Mouse (Mus musculus): Measurements from ENCODE around the gene Stoml1.

The Stoml1 gene

DNA sequence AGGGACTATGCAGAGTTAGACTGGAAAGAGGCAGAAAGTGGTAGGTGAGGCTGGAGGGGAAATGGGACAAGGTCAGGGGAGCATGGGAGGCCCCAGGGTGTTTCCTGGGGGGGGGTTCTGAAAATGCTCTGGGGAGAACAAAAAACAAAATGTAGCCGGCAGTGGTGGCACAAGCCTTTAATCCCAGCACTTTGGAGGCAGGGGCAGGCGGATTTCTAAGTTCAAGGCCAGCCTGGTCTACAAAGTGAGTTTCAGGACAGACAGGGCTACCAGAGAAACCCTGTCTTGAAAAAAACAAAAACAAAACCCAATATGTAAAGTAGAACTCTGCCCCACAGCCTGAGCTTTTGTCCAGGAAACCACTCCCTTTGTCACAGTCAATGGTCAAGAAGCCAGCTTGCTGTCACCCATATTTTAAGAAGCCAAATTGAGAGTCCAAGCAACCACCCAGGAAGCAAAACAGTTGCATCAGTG lies 19.1 kb downstream of the Stoml1 start:
- no peak for DNase-seq (ENCODE audit: low spot score)

DNA sequence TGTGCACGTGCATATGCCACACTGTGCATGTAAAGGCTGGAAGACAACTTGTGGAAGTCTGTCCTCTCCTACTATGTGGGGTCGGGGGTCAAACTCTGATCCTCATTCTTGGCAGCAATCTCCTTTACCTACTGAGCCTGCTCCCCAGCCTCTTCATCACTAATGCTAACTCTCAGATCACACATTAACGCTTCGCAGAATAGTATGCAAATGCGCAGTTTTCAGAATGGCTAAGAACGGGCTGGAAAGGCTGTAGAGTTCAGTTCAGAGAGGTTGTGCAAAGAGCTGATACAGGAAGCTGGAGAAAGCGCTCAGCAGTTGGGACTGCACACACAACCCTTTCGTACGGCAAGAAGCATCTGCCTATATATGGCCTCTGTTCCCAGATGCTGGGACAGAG lies 19.9 kb downstream of the Stoml1 start:
- DNase-seq (ENCODE audit: low spot score): no peak

DNA sequence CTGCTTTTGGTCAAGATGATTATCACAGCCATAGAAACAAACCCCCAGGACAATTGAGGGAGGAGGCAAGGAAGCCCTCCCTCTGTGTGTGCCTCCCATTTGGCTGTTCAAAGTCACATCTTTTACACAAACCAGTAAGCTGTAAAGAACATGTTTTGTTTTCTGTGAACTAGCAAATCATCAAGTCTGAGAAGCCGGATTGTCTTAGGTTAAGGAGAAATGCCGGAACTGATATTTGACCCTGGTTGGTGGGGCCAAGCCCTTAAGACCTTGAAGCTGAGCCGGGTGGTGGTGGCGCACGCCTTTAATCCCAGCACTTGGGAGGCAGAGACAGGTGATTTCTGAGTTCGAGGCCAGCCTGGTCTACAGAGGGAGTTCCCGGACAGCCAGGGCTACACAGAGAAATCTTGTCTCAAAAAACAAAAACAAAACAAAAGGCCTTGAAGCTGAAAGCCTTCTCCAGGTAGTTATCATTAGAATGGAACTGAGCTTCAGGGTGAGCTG lies 21.2 kb downstream of the Stoml1 start:
- DNase-seq (ENCODE audit: low spot score): no peak

DNA sequence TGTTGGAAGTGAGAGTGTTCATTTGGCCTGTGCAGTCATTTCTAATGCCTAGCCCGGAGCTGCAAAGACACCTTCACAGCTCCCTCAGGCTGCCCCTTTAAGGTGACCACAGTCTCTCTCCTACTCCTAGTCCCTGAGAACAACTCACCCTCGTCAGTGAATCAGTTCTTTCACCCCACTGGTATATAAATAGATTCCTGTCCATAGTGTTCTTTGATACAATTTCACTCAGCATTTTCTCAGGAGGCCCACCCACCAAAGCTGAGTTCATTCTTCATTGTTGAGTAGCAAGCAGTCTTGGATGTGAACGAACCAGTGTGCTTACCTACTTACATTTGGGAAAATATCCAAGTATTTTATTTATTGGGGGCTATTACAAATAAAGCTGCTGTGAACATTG lies 21.7 kb downstream of the Stoml1 start:
- DNase-seq (ENCODE audit: low spot score): no peak

DNA sequence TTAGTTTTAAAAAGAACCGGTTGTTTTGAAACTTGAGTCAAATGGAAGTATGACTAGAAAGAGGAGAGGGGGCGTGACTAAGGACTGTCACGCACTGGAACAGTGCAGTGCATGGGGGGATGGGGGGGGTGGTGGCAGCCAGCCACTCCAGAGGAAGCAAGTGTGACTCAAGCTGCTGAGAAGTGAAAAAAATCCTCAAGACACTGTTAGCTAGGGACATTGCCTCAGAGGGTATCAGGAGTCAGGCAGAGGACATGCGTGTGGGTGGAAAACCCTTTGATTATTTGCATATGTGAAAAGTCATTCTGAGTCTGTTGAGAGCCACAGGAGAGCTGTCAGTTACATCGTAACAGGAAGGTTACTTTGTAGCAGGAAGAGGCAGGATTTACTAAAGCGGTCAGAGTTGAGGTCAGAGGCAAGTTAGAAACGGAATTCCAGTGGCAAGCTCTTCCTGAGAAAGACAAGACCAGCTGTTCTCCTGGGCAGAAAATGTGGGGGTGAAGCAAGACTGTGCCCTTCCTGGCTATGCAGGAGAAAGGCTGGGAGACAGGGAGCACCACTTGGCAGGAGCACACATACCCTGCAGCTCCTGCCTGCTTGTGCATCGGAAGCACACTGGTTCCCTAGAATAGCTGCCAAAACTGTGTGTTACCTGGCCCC lies 22.3 kb downstream of the Stoml1 start:
- DNase-seq (ENCODE audit: low spot score): peak; percentile 64

DNA sequence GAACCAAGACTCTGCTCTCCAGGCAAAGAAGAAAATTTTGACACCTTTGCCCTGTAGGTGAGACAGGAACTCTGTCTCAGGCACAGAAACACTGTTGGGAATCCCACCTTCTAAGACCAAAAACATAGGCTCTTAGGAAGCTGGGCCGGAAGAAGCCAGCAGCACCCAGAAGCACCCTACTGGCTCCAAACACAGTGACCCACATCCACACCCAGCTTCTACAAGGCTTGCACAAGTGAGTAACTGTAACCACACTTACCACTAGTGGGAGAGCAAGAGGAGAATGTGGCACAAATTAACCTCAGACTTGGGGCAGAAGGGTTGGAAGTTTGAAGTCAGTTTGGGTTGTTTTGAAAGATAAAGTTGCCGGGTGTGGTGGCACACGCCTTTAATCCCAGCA lies 22.8 kb downstream of the Stoml1 start:
- no peak for DNase-seq (ENCODE audit: low spot score)

DNA sequence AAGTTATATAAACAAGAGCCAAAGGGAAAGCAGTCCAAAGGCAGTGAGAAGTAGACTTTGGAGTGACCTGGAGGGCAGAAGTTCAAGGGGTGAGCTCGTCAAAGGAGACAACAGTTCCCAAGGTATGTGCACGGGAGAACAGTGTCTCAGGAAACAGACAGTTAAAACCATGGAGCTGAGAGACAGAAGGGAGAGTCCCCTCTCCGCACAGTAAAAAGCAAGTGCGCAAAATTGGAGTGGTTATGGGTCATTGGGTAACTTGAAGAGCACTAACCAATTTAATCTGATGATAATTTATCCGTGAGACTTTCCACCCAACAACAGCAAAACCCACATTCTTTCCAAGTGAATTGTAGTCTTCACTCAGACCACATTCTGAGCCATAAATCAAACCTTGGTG lies 23.4 kb downstream of the Stoml1 start:
- DNase-seq (ENCODE audit: low spot score): no peak

DNA sequence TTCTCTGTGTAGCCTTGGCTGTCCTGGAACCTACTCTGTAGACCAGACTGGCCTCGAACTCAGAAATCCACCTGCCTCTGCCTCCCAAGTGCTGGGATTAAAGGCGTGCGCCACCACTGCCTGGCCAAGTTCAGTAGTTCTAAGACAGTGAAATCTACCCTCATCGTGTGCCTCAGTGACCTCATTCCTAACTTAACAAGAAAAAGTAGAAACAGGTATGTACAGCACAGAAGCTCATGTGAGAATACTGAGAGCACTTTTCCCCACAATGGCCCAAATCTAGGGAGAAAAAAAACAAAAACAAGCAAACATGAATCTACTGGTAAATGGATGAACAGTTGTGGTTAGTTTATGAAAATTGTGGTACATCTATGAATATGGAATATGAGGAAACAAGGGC lies 25.3 kb downstream of the Stoml1 start:
- no peak for DNase-seq (ENCODE audit: low spot score)

DNA sequence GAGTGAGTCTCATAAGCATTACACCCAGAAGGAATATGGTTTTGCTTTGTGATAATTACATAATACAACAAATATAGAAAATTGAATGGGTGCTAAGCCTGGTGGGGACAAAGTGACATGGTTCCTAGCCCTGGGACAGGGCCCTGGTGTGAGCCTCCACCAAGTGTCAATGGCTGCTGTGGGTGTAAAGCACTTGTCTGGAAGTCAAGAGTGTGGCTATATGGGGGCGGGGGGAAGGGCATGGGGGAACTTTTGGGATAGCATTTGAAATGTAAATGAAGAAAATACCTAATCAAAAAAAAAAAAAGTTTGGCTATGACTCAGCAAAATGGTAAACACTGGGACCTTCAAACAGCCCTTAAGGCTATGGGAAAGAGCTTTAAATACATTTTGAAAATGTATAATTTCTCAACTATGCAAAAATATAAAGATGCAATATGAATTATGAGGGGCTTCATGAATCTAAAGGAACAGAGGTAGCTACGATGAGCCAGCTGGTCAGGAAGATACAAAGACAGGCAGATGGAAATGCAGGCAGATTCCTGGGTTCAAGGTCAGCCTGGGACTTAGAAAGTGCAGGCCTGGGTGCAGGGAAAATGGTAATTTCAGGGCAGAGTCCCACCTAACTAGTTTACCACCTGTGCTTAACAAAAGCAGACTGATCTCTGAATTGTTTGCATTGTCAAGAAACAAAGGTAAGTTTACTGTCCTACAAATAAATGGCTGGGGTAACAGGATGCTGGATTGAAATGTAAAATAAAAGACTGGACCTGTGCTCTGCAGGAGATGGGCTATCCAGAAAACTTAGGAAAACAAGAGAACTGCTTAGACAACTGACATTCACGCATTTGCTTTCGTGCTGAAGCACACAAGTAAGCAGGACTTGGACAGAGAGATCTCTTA lies 26.1 kb downstream of the Stoml1 start:
- no peak for DNase-seq (ENCODE audit: low spot score)

DNA sequence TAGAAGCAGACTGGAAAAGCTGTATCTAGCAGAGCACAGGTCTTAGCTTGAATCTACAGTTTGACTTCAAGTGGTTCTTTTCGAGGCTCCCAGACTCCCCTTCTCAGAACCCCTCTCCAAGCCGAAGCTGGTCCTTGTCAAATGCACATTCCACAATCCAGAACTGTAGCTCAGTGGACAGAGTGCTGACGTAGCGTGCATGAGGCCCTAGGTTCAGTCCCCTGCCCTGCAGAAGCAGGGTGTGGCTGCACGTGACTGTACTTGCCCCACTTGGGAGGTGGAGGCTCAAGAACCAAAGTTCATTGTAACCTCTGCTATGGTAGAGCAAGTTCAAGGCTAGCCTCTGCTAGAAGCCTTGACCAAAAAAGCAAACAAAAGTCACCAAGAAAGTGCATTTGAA lies 26.8 kb downstream of the Stoml1 start:
- no peak for DNase-seq (ENCODE audit: low spot score)

DNA sequence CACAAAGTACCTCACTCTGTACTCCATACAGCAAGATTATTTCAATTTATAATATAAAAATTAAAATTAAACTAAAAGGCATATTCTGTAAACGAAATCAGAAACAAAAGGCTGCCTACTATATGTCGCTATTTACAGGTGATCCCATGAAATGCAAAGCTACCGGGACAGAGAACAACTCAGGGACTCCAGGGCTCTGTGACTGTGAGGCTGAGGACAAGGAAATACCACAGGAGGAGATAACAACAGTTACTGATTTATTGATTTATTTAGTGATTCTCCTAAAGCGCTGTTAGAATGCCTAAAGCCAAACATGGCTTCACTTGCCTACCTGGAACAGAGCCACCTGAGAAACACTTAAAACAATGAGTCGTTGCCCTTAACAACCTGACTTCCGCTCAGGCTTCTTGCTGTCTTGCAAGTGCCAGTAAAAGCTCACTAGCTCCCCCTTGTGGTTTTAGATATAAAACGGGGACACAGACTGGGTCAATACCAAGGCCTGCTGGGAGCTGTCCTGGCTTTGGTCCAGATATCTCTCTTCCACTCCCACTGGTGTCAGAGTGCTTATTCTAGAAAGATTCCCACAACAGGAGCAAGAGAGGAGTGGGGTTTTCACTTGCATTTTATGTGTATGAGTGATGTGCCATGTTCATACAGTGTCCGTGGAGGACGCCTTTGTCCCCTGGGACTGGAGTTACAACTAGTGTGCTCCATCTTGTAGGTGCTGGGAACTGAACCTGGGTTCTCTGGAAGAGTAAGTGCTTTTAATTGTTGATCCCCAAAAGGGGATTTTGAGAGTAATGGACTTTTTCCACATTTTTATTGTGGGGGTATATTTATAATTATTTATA lies 27.5 kb downstream of the Stoml1 start:
- peak; percentile 72 for DNase-seq (ENCODE audit: low spot score)

DNA sequence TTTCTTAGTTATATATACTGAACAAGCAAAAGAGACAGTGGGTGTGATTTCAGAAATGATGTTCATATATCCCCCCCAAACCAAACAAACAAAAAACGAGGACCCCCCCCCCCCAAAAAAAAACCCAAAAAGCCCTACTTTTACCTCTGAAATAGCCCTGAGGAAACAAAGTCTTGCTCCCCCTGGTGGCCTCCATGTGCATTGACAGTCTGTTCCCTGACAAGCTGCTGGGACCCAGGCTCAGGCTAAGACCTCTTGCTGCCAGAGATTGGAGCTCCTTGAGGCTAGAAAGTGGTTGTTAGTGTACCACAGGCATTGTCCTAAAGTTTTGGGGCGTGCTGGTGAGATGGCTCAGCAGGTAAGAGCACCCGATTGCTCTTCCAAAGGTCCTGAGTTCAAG lies 28.6 kb downstream of the Stoml1 start:
- DNase-seq (ENCODE audit: low spot score): no peak

DNA sequence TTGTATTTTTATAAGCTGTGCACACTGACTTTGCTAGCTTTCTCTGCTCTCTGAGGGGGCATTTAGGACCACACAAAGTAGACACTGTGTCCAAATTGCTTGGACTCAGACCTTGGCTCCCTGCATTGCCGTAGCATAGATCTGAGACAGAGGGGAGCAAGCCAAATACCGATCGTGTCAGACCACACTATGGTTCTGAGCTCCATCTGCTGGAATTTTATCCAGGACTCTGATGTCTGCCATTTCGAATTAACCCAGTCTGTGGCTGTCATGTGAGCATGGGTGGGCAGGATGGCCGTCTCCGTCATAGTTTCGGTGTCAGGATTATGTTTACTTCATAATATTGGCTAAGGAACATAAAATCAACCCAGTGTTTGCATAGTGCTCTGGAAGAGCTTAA lies 30.5 kb downstream of the Stoml1 start:
- DNase-seq (ENCODE audit: low spot score): no peak

DNA sequence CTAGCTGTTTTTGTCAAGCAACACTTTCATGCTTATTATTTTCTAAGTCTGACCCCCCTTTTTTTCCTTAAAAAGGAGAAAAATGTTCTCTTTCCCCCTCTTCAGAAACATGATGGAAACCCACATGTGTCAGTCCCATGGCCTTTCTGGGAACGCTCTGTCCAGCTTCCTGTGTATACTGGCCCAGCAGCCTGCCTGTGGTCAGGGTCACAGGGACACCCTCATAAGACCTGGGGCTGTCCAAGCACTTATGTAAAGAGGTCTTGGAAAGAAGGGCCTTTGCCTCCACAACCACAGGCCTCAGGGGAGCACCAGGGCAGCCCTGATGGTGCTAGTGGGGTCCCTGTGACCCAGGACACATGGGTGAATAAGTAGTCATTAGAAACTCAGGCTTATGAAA lies 36.1 kb downstream of the Stoml1 start:
- no peak for DNase-seq (ENCODE audit: low spot score)

DNA sequence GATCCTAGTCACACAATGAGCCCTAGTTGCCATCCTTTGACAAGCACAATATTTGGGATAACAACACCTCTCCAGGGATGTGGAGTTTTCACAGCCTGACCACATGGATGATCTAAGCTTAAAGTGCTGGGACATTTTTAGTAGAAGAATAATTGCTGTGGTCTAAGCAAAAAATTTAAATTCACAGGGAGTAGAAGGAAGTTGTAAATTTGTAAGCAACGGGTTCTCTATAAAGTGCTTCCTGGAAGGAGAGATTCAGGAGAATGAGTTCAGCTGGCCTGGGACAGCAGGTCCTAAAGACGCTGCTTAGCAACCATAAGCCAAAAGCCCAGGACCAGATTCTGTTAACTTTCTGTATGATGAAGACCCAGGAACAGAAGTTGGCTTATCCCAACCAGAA lies 36.9 kb downstream of the Stoml1 start:
- DNase-seq (ENCODE audit: low spot score): no peak

DNA sequence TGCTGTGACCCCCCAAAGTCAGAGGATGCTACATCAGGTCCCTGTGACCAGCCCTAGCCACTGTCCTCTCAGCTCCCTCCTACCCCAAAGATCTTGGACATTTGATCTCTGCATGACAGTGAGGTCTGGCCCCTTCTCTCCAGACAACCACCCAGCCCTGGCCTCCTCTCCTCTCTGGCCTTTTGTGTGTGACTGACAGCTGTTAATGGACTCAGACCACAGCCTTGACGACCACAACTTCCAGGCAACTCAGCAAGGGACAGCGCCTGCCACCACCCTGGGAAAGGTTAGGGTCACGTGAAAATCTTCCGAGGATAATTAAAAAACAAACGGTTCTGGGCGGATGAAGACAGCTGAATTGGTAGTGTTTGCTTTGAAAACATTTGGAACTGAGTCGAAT lies 41.6 kb downstream of the Stoml1 start:
- no peak for DNase-seq (ENCODE audit: low spot score)

DNA sequence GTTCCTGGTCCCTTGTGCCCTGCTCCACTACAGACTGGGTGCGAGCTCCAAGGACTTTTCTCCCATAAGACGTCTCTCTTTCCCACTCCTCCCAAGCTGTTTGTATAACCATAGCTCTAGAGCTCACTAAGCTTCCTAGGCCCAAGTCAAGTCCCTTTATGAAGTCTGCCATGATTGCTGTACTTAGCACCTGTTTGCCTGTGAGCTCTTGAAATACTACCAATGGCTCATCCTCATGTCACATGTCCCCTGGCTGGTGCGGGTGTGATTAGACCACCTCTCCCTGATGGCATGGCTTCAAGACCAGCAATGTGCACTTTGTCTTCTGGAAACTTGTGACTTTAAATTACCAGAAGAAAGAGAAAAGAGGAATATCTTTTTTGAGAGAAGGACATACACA lies 42.4 kb downstream of the Stoml1 start:
- DNase-seq (ENCODE audit: low spot score): no peak

DNA sequence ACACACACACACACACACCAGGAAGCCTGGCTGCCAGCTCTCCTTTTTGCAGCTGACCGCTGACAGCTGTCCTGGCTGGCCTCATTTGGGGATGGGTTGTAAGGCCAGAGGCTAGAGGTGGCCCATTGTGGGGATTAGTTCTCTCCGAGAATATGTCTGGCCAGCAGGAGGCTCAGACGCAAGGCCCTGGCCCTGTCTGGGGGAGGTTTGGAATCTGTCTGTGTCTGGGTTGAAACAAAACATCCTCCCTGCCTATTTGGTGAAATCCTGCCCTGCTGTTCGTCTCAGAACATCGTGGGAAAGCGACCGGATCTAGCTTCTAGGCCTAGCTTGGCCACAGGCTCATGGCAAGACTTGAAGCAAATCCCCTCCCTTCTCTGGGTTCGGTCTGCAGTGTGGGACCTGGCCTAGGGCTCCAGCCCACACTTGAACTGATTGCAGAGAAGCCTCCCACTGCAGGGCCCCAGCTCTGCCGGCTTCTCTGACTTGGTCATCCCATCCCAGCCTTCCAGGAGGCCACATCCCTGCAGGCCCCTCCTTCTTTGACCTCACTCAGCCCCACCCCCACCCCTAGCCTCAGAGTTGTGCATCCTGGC lies 42.9 kb downstream of the Stoml1 start:
- peak; percentile 58 for DNase-seq (ENCODE audit: low spot score)

DNA sequence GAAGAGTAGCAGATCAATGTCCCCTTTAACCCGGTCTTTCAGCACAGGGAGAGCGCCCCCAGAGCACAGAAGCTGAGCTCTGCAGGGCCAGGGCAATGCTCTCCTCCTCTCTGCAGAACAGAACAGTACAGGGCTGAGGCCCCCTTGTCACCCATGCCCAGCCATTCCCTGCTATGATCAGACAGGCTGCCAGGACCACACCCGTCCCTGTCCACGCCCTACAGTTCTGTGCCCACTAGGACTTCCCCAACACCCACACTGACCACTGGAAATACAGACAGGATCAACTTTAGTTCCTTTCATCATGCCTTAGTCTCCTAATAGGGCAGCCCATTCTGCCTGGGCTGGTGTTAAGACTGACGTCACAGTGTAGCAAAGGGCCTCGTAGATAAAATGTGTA lies 44.1 kb downstream of the Stoml1 start:
- no peak for DNase-seq (ENCODE audit: low spot score)

DNA sequence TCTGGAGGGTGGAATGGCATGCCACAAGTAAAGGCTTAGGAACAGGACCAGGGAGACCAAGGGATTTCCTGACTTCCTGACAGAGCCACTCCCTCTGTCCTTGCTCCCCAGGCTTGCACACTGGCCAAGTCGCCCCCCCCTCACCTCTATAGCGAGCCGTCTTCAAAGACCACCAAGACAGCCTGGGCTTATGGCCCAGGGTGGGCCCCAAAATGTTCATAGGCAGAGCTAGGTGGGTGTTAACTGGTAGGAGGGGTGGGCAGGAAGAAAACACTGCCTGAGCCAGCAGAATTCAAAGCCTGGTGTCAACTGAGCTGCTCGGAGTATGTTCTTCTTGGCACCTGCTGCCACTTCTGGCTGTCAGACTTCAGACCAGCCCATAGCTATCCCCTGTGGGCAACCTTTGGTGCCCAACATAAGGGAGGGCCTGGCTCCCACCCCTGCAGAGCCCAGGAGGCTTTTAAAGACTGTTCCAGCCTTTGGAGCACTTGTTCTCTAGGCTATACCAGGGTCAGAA lies 45.1 kb downstream of the Stoml1 start:
- DNase-seq (ENCODE audit: low spot score): no peak

DNA sequence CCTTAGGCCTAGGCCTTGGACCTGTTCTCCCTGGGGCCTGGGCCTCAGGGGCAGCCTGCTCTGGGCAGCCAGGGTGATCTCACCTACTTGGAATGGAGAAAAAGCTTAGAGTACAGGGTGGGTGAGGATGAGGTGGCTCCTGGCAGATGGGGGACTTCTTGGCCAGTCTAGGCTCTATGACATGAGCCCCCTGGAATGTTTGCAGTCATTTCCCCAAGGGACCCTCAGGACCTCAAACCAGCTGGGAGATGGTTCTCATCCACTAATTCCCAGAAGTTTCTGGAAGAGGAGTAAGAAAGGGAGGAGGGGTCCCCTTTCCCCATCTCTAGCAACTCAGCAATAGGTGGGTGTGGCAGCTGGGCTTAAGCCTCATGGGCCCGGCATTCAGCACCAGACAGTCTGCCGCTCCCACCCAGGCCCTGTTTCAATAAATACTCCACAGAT lies 46.4 kb downstream of the Stoml1 start:
- no peak for DNase-seq (ENCODE audit: low spot score)

DNA sequence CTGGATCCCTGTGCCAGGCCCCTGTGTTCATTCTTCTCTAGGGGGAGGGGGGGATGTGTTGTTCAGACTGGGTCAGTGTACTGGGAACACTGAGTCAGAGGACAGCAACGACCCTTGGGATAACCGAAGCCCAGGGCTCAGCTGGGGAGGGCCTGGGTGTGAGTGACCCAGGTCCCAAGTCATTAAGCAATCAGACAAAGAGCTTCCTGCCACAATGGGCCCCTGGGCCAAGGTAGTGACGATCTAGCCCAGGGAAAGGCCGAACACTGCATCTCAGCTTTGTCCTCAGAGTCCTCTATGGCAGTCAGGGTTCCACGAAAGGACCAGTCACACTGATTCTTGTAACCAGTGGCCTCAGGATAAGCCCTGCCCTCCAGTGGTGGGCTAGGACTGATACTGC lies 50.2 kb downstream of the Stoml1 start:
- DNase-seq (ENCODE audit: low spot score): no peak

Data from testis, postnatal 14 days (tissue).